Mouse (Mus musculus) C2C12 (cell line): ENCODE measurements at regions not wholly inside any gene's neighbourhood (a gene's known extent, or its start where the extent isn't known, plus 50 kb on each side); places are given as distances from the start of the nearest gene placed in this dataset.

Source experiments
- CTCF ChIP-seq: IDR thresholded peaks from one replicate; pipeline ENCODE4 v1.5.1; 2011; ENCODE audit not compliant: control insufficient read depth, insufficient read depth, insufficient read length
- MYOD1 ChIP-seq: IDR thresholded peaks from one replicate; pipeline ENCODE4 v1.6.1; 2011; ENCODE audit warnings: low read depth; ENCODE audit not compliant: control insufficient read depth, insufficient read length

- TF ChIP-seq CTCF (no peak), MYOD1 (no peak)
These were observed 107.7 kb upstream of the Spats2l start for GRCm38 (mm10) chr1:57666179-57666693.
